Mouse (Mus musculus): ENCODE data around the gene Tmem59l. TPM values are rescaled to one million over a fixed set of nuclear protein-coding genes. Genes with fewer than 3 reads are reported as not detected.

Tmem59l gene
- polyA plus RNA-seq, 1 experiment from 2014 or later = 3.7 TPM

DNA sequence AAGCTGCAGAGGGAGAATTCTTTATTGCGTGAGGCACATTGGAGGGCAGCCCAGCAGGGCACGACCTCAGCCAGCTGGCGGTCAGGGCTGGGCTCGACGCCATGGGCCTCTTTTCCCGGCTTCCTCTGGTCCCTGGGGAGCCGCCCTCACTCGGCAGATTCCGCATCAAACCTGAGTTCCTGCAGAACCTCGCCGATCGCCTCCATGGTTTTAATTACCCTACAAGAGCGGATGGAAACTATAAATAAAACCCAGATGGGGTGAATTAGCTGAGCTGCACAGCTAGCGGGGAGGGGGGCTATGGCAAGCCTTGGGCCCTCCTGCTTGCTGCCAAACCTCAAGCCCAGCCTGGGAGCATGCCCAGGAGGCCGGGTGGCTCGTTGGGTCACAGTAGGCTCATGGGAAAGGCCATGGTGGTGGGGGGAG lies 17.1 kb upstream of the Tmem59l start:
- H3K9me3 ChIP-seq (ENCODE audit: control insufficient read depth, low read length) = no peaks in the 10 kb centered on the region
- DNase-seq (ENCODE audit: low spot score) = no peak
- H3K9ac ChIP-seq (ENCODE audit: low read length) = no peak overlapping the region
- H3K36me3 ChIP-seq (ENCODE audit: control insufficient read depth, insufficient read depth, low read length) = peaks cover 26% of the 10 kb centered on the region
- ATAC-seq (replicated peaks; ENCODE audit: low FRiP score, low TSS enrichment, low read depth) = no peak
- H3K4me1 ChIP-seq (replicated peaks; ENCODE audit: control insufficient read depth, insufficient read depth, low read length) = peaks cover 27% of the 10 kb centered on the region
- no peak overlapping the region for H3K4me2 ChIP-seq (ENCODE audit: low read length)
- H3K27ac ChIP-seq (ENCODE audit: low read depth) = no peak overlapping the region
- H3K4me3 ChIP-seq (ENCODE audit: low read depth, low read length) = no peak overlapping the region
- H3K27me3 ChIP-seq (replicated peaks; ENCODE audit: control insufficient read depth, insufficient read depth, low read length) = peaks cover 45% of the 10 kb centered on the region
- WGBS = 58% methylated on average over 16 of the region's 16 CpGs

DNA sequence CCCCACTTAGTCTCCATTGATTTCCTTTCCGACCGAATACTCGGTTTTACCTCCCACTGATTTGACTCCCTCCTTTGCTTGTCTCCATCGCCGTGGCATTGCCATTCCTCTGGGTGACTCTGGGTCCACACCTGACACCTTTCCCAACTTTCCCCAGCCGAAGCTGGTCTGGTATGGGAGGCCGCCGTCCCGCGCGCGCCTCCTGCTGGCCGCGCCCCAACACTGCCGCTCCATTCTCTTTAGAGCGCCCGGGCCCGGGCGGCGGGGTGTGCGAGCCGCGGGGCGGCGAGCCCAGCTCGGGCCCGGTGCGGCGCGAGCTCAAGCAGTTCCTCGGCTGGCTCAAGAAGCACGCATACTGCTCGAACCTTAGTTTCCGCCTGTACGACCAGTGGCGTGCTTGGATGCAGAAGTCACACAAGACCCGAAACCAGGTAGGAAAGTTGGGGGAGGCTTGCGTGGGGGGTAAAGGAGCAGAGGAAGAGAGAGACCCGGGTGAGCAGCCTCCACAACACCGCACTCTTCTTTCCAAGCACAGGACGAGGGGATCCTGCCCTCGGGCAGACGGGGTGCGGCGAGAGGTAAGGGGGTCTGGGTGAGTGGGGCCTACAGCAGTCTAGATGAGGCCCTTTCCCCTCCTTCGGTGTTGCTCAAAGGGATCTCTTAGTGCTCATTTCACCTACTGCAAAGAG lies 16.0 kb upstream of the Tmem59l start:
- Histone ChIP-seq H3K27ac (ENCODE audit: low read depth) (no peak overlapping the region), H3K9me3 (ENCODE audit: control insufficient read depth, low read length) (no peaks in the 10 kb centered on the region), H3K27me3 (replicated peaks; ENCODE audit: control insufficient read depth, insufficient read depth, low read length) (peaks cover 56% of the 10 kb centered on the region), H3K9ac (ENCODE audit: low read length) (no peak overlapping the region), H3K4me2 (ENCODE audit: low read length) (no peak overlapping the region; the same call in 1 of the 2 replicates), H3K4me1 (replicated peaks; ENCODE audit: control insufficient read depth, insufficient read depth, low read length) (peaks cover 19% of the 10 kb centered on the region), H3K36me3 (ENCODE audit: control insufficient read depth, insufficient read depth, low read length) (peaks cover 18% of the 10 kb centered on the region), H3K4me3 (ENCODE audit: low read depth, low read length) (no peak overlapping the region)
- WGBS = 14% methylated on average over 46 of the region's 46 CpGs
- DNase-seq (ENCODE audit: low spot score) (peak; percentile 89), ATAC-seq (replicated peaks; ENCODE audit: low FRiP score, low TSS enrichment, low read depth) (no peak; the same call in 1 of the 2 replicates)

DNA sequence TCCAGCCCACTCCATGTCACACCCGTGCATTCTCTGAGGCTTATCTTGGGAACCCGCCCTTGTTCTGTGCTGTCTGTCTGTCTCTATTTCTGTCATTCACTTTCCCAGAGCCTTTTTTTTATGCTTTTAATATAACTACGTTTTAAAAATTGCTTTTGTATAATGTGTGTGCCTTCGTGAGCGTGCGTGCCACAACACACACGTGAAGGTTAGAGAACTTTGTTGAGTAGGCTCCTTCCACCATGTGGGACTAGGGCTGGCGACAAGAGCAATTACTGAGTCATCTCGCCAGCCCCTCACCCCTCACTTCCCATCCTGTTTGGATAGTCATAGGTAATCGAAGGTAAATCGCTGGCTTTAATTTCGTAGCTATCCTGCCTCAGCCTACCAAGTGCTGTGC lies 15.4 kb upstream of the Tmem59l start:
- ATAC-seq (replicated peaks; ENCODE audit: low FRiP score, low TSS enrichment, low read depth) (no peak), DNase-seq (ENCODE audit: low spot score) (no peak)
- H3K36me3 ChIP-seq (ENCODE audit: control insufficient read depth, insufficient read depth, low read length) = peaks cover 11% of the 10 kb centered on the region
- H3K4me1 ChIP-seq (replicated peaks; ENCODE audit: control insufficient read depth, insufficient read depth, low read length) = peaks cover 19% of the 10 kb centered on the region
- no peak overlapping the region for H3K4me3 ChIP-seq (ENCODE audit: low read depth, low read length)
- H3K9ac ChIP-seq (ENCODE audit: low read length) = no peak overlapping the region
- no peak overlapping the region for H3K27ac ChIP-seq (ENCODE audit: low read depth)
- peak overlapping the region; percentile 27; the same call in 1 of the 2 replicates for H3K4me2 ChIP-seq (ENCODE audit: low read length)
- no peaks in the 10 kb centered on the region for H3K9me3 ChIP-seq (ENCODE audit: control insufficient read depth, low read length)
- 30% methylated on average over 12 of the region's 12 CpGs for WGBS
- H3K27me3 ChIP-seq (replicated peaks; ENCODE audit: control insufficient read depth, insufficient read depth, low read length) = peaks cover 63% of the 10 kb centered on the region

- H3K27me3 ChIP-seq (replicated peaks; ENCODE audit: control insufficient read depth, insufficient read depth, low read length) = peaks cover 68% of the 10 kb centered on the region
Observed at GRCm38 (mm10) chr8:70501820-70502529, 14.8 kb upstream of the Tmem59l start.

DNA sequence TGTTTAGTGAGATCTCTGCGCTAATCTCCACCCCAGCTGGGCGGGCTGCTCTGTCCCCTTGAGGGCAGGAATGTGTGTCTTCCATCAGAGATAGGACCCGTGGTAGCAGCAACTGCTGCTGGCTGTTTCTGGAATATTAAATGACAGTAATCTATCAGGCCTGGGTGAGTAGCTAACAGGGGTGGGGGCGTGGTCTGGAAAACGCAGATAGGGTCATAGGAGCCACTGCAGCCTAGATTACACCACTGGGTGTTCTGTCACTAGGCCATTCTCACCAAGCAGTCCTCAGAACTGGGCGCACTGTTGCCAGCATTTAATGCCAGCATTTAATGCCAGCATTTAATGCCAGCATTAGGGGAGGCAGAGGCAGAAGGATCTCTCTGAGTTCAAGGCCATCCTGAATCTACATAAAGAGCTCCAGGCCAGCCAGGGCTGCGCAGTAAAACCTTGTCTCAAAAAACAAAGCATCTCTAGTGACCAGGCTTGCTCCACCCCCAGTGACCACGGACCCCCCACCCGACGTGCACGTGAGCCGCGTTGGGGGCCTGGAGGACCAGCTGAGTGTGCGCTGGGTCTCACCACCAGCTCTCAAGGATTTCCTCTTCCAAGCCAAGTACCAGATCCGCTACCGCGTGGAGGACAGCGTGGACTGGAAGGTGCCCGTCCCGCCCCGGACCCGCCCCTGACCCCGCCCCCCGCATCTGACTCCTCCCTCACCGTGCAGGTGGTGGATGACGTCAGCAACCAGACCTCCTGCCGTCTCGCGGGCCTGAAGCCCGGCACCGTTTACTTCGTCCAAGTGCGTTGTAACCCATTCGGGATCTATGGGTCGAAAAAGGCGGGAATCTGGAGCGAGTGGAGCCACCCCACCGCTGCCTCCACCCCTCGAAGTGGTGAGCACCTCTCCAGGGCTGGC lies 13.5 kb upstream of the Tmem59l start:
- H3K9ac ChIP-seq (ENCODE audit: low read length) = no peak overlapping the region
- H3K27ac ChIP-seq (ENCODE audit: low read depth) = no peak overlapping the region
- H3K4me2 ChIP-seq (ENCODE audit: low read length) = peak overlapping the region; percentile 22
- H3K36me3 ChIP-seq (ENCODE audit: control insufficient read depth, insufficient read depth, low read length) = 0 out of 2 replicates have a peak, but pooled peaks cover 4% of the 10 kb centered on the region
- peak; percentile 2; the same call in 1 of the 2 replicates for ATAC-seq (replicated peaks; ENCODE audit: low FRiP score, low TSS enrichment, low read depth)
- 8% methylated on average over 39 of the region's 39 CpGs for WGBS
- H3K9me3 ChIP-seq (ENCODE audit: control insufficient read depth, low read length) = no peaks in the 10 kb centered on the region
- DNase-seq (ENCODE audit: low spot score) = no peak
- H3K4me1 ChIP-seq (replicated peaks; ENCODE audit: control insufficient read depth, insufficient read depth, low read length) = peaks cover 14% of the 10 kb centered on the region
- peak overlapping the region; percentile 6; the same call in 1 of the 2 replicates for H3K4me3 ChIP-seq (ENCODE audit: low read depth, low read length)
- peaks cover 82% of the 10 kb centered on the region for H3K27me3 ChIP-seq (replicated peaks; ENCODE audit: control insufficient read depth, insufficient read depth, low read length)

More at GRCm38 (mm10) chr8:70501820-70502529, 14.8 kb upstream of the Tmem59l start:
- Histone ChIP-seq H3K9ac (ENCODE audit: low read length) (no peak overlapping the region), H3K27ac (ENCODE audit: low read depth) (no peak overlapping the region), H3K9me3 (ENCODE audit: control insufficient read depth, low read length) (no peaks in the 10 kb centered on the region), H3K4me1 (replicated peaks; ENCODE audit: control insufficient read depth, insufficient read depth, low read length) (peaks cover 19% of the 10 kb centered on the region), H3K4me3 (ENCODE audit: low read depth, low read length) (no peak overlapping the region), H3K36me3 (ENCODE audit: control insufficient read depth, insufficient read depth, low read length) (peaks cover 6% of the 10 kb centered on the region; the same call in 1 of the 2 replicates), H3K4me2 (ENCODE audit: low read length) (peak overlapping the region; percentile 27)
- no peak for ATAC-seq (replicated peaks; ENCODE audit: low FRiP score, low TSS enrichment, low read depth)
- no peak for DNase-seq (ENCODE audit: low spot score)
- WGBS = 16% methylated on average over 23 of the region's 23 CpGs

DNA sequence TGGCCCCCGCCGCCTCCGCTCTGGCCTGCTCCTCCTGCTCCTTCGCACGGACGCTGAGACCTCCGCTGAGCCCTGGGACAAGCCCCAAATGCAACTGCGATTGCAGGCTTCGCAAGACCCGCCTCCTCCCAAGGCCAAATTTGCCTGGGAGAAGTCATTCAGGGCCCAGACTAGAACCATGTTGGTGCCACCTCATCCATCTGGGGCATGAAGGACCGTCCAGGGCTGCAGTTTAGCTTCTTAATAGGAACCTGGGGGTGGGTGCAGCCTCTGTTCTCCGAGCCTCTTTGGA lies 8.6 kb upstream of the Tmem59l start:
- ATAC-seq (replicated peaks; ENCODE audit: low FRiP score, low TSS enrichment, low read depth) (no peak), DNase-seq (ENCODE audit: low spot score) (no peak)
- Histone ChIP-seq H3K27me3 (replicated peaks; ENCODE audit: control insufficient read depth, insufficient read depth, low read length) (peaks cover 99% of the 10 kb centered on the region), H3K36me3 (ENCODE audit: control insufficient read depth, insufficient read depth, low read length) (no peaks in the 10 kb centered on the region), H3K9ac (ENCODE audit: low read length) (no peak overlapping the region), H3K27ac (ENCODE audit: low read depth) (no peak overlapping the region), H3K4me3 (ENCODE audit: low read depth, low read length) (no peak overlapping the region), H3K4me2 (ENCODE audit: low read length) (no peak overlapping the region), H3K4me1 (replicated peaks; ENCODE audit: control insufficient read depth, insufficient read depth, low read length) (peaks cover 10% of the 10 kb centered on the region), H3K9me3 (ENCODE audit: control insufficient read depth, low read length) (no peaks in the 10 kb centered on the region)
- 5% methylated on average over 12 of the region's 12 CpGs for WGBS

DNA sequence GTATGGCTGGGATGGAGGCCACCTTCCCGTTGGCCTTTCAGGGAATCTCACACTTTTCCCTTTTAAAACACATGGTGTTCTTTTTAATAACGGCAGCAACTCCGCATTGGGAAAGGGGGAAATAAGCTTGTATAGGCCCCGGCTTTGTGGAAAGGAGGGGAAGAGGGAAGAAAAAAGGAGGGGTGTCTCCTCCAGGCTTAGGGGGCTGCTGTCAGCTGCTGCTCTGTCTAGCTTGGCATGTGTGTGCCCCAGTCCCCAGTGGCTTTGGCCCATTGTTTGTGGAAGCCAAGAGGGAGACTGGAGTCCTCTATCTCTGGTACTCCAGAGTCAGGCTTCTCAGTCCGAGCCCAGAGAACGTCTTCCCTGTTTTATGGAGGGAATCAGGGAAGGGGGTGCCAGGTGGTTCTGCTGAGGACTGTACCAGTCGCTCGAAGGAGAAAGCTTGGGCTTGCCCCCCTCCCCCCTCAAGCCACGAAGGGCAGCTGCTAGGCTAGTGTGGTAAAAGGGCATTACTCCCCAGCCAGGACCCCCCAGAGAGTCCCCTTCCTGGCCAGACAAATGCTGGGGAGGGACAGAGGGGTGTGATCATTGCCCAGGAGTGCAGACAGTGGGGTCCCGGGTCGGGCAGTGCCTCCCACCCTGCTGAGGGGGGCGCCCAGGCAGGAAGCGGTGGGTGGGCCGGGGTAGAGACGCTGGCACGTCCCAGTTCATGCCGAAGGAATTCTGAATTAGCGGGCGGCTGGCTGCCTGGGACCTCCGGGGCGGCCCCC lies 8.0 kb upstream of the Tmem59l start:
- DNase-seq (ENCODE audit: low spot score) (no peak), ATAC-seq (replicated peaks; ENCODE audit: low FRiP score, low TSS enrichment, low read depth) (no peak)
- no peak overlapping the region for H3K4me2 ChIP-seq (ENCODE audit: low read length)
- no peaks in the 10 kb centered on the region for H3K36me3 ChIP-seq (ENCODE audit: control insufficient read depth, insufficient read depth, low read length)
- H3K4me3 ChIP-seq (ENCODE audit: low read depth, low read length) = no peak overlapping the region
- no peaks in the 10 kb centered on the region for H3K9me3 ChIP-seq (ENCODE audit: control insufficient read depth, low read length)
- peaks cover 11% of the 10 kb centered on the region for H3K4me1 ChIP-seq (replicated peaks; ENCODE audit: control insufficient read depth, insufficient read depth, low read length)
- H3K9ac ChIP-seq (ENCODE audit: low read length) = no peak overlapping the region
- peaks cover 99% of the 10 kb centered on the region for H3K27me3 ChIP-seq (replicated peaks; ENCODE audit: control insufficient read depth, insufficient read depth, low read length)
- no peak overlapping the region for H3K27ac ChIP-seq (ENCODE audit: low read depth)
- 2% methylated on average over 21 of the region's 21 CpGs for WGBS

- Histone ChIP-seq H3K4me2 (ENCODE audit: low read length) (no peak overlapping the region), H3K27ac (ENCODE audit: low read depth) (no peak overlapping the region), H3K9me3 (ENCODE audit: control insufficient read depth, low read length) (no peaks in the 10 kb centered on the region), H3K4me1 (replicated peaks; ENCODE audit: control insufficient read depth, insufficient read depth, low read length) (peaks cover 18% of the 10 kb centered on the region), H3K36me3 (ENCODE audit: control insufficient read depth, insufficient read depth, low read length) (no peaks in the 10 kb centered on the region), H3K27me3 (replicated peaks; ENCODE audit: control insufficient read depth, insufficient read depth, low read length) (peaks cover 99% of the 10 kb centered on the region), H3K9ac (ENCODE audit: low read length) (no peak overlapping the region), H3K4me3 (ENCODE audit: low read depth, low read length) (no peak overlapping the region)
- ATAC-seq (replicated peaks; ENCODE audit: low FRiP score, low TSS enrichment, low read depth) (no peak), DNase-seq (ENCODE audit: low spot score) (no peak)
- 2% methylated on average over 28 of the region's 28 CpGs for WGBS
Observed at GRCm38 (mm10) chr8:70494416-70494945, 7.3 kb upstream of the Tmem59l start.
